Mouse (Mus musculus) induced T-regulatory cell, adult 2 months (primary cell): ENCODE measurements around the gene Itpr2.

Source experiments
- DNase-seq: peaks from one replicate; pipeline ENCODE4 v3.0.0-alpha.2; 2012; ENCODE audit warnings: low read depth

The Itpr2 gene

DNA sequence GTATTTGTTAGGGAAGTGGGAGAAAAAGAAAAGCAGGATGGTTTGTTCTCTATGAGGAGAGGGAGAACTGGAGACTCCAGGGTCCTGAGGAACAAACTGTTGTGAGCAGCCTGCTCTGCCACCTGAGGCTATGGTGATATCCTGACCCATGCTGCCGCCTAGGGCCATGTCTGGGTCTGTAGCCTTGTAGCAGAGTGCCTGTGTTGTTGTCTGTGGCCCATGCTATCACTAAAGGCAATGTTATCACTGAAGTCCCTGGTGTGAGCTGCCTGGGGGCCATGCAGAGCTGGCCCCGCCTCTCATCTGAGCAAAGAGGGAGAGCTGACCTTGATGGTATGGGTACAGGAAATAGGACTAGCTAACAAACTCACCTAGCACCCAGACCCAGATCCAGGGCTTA lies 7.9 kb upstream of the Itpr2 start:
- DNase-seq, result no peak

DNA sequence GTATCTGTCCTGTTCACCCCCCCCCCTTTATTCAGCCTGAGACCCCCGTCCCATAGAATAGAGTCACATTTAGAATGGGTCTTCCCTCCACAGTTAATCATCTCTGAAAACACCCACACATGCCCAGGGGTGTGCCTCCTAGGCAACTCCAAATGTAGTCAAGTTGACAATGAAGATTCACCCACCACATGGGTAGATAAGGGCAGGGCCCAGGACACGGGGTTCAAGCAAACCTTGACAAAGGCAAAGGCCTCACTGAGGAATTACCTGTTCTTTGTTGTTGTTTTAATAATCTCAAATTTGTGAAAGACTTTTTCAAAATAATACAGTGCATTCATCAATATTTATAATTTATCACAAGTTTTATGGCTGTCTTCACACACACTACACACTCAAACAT lies 2.4 kb upstream of the Itpr2 start:
- no peak for DNase-seq

DNA sequence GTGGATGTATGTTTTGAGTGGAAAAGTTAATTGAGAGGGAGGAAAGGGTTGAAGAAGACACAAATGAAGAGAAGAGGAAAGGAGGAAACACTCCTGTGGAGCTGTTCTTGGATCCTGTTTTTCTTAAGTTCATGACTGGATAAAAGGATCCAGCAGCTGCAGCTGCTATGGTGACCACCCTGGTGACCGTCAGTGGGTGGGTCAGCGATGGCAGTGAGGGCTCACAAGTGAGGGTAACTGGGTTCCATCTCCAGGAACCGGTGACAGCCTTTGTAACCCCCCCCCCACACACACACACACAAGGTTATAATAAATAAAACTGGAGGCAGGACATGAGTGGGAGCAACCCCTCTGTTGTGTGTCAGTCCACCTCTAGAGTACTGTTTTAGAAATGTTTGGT lies 833 bp upstream of the Itpr2 start:
- DNase-seq, result no peak

DNA sequence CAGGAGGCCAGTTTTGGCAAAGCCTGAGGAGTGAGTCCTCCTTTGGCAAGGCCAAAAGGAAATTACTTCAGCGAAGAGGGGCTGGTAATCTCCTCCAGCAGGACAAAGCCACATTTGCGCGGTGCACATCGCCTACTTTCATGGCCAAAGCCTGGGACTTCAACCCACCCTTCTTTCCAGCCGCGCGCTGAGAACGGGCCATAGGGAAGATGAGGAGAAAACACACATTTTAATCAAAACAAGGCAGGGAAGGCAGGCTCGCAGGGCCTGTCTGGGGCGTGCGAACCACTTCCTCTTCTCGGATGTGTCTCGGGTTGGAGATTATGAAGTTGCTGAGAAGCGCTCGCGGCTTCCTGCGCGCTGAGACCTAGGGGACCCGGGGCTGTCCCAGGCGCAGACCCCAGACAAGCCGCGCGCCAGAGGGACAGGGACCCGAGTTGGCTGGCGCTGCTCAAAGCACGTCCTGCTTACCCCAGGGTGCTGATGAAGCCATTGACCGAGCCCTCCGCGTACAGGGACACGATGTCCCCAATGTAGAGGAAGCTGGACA lies 632 bp downstream of the Itpr2 start:
- peak; percentile 84 for DNase-seq

DNA sequence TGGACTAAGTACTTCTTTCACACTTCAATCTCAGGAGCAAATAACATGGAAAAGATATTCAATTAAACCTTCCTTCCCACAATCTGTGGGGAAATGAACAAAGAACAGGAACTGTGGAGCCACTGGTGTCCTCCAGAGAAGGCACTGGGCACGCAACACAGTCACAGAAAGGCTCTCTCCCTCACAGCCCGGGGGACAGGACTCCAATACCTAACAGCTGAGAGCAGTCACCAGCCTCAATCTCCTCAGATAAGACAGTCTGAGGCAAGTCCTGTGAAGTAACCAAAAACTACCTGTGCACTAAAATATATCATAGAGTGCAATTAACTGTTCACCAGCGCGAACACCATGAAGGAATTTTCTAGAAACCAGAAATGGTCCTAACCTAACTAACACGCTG lies 1.3 kb downstream of the Itpr2 start:
- DNase-seq, result peak; percentile 51

DNA sequence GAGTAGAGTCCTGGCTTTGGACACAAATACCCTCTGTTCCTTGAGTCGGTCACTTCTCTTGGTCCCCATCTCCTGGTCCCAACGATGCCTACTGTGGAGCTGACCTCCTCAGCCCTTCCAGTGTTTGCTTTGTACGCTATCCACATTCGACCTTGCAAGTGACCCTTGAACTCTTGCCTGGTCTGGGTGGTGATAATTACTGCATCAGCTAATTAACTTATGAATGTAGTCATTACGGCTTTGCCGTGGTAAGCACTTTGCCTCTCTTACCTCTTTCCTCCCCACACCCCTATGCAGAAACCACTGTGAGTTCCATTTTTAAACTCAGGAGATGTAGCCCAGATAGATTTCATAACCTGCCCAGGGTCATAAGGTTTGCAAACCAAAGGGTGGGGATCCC lies 1.8 kb downstream of the Itpr2 start:
- peak; percentile 57 for DNase-seq

DNA sequence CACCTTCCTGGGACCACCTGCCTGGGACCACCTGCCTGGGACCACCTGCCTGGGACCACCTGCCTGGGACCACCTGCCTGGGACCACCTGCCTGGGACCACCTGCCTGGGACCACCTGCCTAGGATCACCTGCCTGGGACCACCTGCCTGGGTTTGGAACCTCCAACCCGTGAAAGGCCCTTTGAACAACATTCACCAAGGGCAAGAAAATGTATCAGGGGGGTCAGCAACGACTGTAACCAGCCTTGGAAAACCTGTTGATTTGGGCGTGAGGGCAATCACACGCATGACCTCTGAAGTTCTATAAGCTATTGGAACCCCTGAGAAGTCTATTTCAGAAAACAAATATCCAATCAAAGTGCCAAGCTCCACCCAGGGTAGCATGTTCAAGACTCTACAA lies 2.5 kb downstream of the Itpr2 start:
- DNase-seq, result no peak

DNA sequence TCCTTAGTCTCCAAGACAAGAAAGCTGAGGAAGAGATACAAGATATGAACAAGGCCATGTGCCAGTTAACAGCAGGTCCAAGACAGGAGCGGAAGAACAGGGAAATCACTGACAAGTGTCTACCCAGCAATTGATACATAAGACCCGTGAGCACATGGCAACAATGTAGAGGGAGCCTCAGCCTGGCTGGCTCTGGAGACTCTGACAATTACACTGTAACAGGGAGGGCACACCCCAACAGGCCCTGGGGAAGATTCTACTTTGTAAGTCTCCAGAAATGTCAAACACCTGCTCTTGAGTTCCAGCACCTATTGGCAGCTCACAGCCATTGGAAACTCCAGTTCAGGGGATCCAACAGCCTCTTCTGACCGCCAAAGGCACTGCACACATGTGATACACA lies 3.6 kb downstream of the Itpr2 start:
- DNase-seq, result peak; percentile 33

DNA sequence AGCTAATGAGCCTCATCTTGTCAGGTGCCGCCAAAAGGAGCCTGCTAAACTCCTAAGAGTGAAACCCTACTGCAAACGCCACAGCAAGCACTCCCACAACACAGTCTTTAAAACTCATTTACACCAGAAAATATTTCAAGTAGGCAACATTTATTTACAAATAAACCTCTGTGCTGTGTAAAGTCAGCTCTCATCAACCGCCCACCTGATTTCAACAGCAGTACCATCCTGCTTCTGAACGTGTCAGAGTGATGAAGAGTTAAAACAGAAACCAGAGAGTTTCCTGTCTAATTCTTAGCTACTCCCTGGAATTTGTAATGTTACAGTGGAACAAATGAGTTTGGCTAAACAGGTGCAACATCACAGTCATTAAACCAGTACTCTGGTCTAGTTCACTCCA lies 4.2 kb downstream of the Itpr2 start:
- DNase-seq, result peak; percentile 74

DNA sequence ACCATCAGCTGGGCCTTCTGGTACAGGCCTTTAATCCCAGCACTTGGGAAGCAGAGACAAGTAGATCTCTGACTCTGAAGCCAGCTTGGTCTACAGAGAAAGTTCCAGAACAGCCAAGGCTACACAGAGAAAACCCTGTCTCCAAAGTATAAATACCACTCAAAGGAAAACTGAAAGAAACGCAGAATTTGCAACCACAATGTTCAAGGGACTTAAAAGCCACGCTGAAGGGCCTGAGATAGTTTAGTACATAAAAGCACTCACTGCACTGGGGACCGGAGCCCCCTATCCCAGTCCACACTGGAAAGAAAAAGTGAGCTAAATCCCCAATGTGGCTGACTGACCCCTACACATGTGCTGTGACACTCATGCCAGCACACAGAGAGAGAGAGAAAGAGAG lies 4.6 kb downstream of the Itpr2 start:
- peak; percentile 72 for DNase-seq

DNA sequence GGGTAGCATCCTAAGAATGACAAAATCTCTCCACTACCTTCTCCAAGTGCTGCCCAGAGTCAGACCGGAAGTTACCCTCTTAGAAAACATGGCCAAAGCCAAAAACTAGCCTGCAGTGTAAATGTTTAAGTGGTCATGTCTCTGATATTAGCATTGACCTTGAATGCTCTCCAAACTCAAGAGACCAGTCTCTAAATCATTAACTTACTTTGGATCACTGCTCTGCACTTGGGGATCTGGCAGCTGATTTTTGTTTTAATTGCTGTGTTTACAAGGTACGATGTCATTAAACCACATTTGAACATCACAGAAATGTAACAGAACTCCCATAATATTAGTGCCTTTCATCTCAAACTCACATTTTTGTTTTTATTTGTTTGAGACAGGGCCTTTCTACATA lies 10.3 kb downstream of the Itpr2 start:
- no peak for DNase-seq

DNA sequence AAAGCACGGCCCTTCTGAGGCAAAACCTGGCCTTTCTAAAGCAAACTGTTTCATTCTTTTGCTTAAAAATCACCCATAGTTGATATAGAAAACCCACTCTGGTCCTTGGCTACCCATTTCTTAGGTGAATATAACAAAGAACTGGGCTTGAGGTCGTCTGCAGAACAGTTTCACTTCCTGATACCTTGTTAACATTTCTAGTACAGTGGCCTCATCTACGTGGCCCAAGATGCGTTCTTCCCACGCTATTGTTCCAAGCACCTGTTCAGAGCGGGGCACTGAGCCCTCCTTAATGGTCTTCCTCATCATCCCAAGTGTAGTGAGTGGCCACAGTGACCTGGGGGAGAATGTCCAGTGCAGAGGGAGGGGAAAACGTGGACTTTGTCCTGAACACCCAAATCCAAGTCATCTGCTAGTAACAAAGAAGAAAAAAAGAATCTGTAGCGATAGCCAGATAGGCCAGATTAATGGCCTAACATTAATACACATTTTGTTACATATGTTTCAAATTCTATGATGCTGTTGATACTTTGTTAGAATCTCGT lies 11.5 kb downstream of the Itpr2 start:
- peak; percentile 43 for DNase-seq

DNA sequence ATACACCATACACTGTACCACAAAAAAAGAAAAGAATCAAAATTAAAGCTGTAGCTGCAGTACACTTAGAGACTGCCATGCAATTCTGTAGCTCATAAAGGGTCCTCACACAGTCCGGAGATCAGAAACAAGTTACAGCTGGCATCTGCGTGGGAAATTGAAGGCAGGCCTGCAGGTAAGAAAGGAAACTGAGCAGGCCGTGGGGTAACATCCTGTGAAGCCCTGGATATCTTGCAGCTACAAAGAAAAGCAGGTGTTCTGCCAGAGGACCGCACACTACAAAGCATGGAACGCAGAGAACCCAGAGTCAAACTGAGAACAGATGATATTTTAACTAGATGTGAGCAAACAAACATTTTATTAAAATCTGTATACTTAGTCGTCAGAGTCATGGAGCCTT lies 12.2 kb downstream of the Itpr2 start:
- DNase-seq, result peak; percentile 58

DNA sequence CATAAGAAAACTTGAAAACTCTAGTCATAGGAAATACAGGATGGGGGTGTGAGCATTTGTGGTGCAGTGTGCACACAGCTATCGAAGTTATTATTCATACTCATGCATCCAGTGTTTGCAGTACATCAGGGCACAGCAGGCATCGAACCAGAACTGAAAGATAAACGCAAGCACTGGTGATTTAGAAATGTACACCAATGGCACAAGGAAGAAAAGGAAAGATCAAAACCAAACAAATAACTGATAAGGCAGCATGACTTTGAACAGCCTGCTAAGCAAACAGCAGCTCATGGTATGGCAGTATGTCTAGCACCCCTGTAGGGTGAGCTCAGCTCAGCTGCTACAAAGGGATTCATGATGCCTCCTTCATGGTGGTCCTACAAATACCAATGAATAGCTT lies 13.3 kb downstream of the Itpr2 start:
- peak; percentile 16 for DNase-seq

DNA sequence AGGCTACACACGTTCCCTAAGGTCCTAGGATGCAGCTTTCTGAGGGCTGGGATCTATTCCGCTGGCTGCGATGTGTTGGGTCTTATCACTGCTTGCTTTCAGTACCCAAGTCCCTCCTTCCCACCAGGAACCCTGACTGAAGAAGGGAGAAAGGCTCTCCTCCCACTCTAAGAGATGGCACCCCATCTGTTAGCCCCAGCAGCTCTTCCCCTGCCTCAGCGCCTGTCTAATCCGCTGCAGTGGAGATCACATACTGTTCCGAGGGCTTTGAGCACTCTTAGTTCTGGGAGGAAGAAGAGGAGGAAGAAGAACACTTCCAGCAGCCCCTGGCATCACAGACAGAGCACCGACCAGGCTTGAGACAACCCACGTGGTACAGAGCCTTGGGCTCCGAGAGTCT lies 14.9 kb downstream of the Itpr2 start:
- no peak for DNase-seq

DNA sequence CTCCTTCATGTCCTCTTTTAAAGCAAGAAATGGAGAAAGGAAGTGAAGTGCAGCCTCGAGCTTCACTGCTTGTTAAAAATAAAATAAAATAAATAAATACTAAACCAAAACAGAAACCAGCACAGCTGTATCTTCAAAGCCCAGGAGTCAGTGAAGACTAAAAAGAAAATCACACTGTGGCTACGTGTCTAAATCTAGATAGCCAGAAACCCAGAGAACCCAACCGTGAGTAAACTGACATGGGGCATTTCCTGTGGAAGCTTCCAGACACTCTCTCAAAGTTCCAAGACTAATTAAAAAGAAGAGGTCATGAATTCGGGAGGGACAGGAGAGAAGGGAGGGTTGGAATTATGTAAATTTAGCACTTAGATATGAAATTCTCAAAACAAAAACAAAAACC lies 15.9 kb downstream of the Itpr2 start:
- DNase-seq, result peak; percentile 66

DNA sequence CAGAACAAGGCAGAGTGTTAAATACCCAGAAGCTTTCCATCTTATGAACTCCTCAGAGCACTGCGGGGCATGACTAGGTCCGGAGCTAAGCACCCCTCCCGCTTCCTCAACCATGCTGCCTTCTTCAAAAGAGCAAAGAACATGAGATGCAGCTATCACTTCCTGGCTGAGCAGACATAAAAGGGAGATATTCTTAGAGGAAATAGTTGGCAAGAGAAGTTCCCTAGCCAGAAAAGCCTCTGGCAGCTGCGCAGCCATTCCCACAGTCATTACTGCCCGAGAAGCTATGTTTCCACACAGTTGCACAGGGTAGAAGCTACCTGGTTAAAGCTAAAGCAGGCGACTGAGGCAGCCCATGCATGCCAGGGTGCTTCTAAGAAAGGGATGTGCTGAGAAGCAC lies 20.6 kb downstream of the Itpr2 start:
- peak; percentile 44 for DNase-seq

DNA sequence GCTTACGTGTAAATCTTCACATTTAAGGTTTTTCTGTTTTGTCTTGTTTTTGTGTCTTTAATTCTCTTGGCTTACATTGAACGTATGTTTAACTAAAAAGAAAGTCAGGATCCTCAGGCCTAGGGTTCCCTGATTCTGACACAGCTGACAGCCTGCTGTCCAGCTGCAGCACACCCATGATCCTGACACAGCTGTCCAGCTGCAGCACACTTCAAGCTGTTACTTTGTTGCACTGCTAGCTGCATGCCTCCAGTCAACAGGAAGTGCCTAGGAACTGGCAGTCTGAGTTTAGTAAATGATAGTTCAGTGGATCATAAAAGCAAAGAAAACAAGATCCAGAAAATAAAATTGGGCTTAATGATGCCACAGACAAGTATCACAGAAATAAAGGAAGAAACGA lies 21.1 kb downstream of the Itpr2 start:
- DNase-seq, result peak; percentile 39

DNA sequence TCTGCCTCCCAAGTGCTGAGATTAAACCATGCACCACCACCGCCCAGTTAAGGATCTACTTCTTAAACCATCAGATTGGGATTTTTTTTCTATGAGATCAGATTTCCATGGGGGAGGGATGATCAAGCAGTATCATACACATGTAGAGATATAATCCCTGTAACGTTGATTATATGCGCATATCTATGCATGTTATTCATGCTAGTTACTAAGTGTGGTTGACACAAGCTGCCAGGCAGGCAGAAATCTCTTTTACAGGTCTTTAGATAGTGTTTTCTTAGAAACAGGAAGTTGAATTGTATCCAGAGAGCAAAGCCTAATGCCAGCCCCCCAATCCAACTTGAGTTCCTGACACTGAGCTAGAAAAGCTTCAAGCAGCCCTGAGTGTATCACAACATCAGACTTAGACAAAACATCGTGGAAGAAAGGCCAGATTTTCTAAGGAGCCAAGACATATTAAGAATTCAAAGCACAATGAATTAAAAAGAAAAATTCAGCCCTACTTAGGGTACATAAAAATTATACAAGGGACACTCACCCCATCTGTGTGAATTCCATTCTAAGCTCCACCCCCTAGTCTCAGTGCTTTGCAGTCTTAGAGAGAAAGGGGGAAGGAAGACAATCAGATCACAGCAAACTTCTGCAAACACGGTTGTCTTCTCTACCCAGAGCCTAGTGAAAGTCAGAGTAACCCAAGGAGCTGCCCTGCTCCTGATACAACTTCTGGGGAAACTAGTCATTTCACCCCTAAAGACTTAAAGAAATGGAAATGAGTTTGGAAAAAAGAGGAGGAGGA lies 22.9 kb downstream of the Itpr2 start:
- DNase-seq, result no peak

DNA sequence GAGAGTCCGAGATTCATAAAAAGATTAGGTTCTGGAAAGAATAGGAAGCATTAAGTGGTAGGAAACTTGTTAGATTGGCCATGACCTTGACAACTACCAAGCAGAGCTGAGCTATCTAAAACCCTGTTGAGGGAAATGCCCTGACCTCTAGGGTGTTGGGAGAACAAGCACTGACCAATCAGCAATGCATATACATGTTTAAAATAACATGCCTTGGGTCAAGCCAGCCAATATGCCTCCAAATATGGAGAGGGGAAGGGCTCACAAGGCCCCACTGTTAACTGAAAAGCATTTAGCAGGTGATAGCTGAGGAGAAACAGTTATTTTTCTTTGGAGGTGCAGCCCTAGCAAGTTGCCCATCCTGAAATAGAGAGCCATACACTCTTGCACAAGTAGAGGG lies 25.2 kb downstream of the Itpr2 start:
- DNase-seq, result no peak

DNA sequence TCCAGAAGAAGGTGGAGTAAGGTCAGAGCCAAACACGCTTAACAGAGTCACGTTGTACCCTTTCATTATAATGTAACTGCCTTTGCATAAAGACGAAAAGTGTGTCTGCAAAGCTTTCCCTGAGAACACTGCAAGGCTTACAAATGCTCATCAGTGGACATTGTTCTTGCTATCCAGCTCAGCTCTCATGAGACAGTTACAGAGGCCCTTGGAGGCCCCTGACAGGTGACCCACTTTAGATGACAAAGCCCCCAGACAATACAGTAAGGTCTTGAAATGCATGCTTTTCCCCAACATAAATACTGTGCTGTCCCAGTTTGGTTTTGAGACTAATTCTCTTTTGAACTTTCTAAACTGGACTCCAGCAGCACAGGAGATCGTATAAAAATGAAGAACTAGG lies 27.9 kb downstream of the Itpr2 start:
- DNase-seq, result no peak

DNA sequence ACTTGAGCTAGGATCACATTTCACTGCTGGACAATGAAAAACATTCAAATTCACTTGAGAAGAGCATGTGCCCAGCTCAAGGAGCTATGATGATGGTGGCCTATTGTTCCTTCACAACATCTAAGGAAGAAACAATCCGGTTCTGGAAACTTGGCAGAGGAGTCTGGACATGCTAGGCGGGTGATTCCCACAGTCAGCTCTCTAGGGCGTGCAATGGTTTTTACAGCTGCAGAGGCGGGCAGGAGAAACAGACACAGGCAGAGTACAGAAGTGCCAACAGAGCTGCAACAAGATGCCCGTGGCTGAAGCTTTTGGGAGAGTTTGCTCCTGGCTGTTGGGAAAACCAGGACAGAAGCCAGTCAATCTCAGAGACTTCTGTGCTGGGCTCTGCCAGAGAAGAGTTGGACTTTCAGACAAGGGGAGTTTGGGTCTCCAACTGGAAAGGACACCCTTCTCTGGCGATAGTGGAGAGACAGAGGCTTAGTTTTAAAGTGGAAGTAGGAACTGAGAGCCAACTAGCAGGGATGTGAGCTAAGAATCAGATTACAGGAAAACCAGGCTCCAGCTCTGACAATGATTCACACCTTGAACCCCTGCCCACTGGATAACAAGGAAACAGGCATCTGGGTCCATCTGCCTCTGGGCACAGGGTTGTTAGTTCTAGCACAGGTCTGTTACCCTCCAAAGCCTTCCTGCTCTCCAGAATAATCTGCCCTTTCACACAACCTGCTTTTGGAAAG lies 28.6 kb downstream of the Itpr2 start:
- DNase-seq, result no peak

DNA sequence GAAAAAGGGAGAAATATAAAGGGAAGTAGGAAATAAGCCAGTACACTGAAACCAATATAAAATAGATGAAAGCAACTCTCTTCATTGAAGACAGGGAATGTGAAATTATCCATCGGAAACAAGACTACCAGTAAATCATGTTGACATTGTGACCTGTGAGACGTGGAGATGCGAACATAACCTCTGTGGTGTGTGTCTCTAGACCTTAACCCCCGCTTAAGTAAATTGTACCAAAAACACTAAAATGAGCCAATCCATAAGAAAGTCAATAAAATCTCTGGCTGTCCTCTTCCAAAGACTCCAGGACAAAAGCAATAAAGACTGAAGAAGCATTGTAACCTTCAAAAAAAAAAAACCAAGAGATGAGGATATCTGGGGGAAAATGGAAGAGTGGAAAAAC lies 31.6 kb downstream of the Itpr2 start:
- DNase-seq, result no peak
